Mouse (Mus musculus) liver, embryonic 12.5 days (tissue): ENCODE results near the gene Proser3. TPM values are rescaled to one million over a fixed set of nuclear protein-coding genes. Genes with fewer than 3 reads are reported as not detected.

Experiments
- ATAC-seq: fragments of 200-750 bp; cut with Nextera tagmentation; 2 replicates; pipeline ENCODE4 v1.8.0; 2017; ENCODE audit warnings: moderate number of reproducible peaks, mild to moderate bottlenecking, moderate library complexity
- H3K27ac ChIP-seq: fragments of 300-500 bp; sonication (generic); 2 replicates; pipeline ENCODE4 v1.5.1; 2016; ENCODE audit warnings: mild to moderate bottlenecking
- H3K27me3 ChIP-seq: fragments of 300-500 bp; sonication (generic); replicated peaks from 2 replicates; pipeline ENCODE4 v1.6.1; 2016; ENCODE audit warnings: mild to moderate bottlenecking, moderate library complexity
- H3K36me3 ChIP-seq: fragments of 300-500 bp; sonication (generic); 2 replicates; pipeline ENCODE4 v1.6.1; 2016; ENCODE audit warnings: mild to moderate bottlenecking, moderate library complexity
- H3K4me1 ChIP-seq: fragments of 300-500 bp; sonication (generic); 2 replicates; pipeline ENCODE4 v1.6.1; 2016
- H3K4me2 ChIP-seq: fragments of 300-500 bp; sonication (generic); 2 replicates; pipeline ENCODE4 v1.6.1; 2016; ENCODE audit warnings: mild to moderate bottlenecking, moderate library complexity
- H3K4me3 ChIP-seq: fragments of 300-500 bp; sonication (generic); 2 replicates; pipeline ENCODE4 v1.5.1; 2016; ENCODE audit warnings: mild to moderate bottlenecking, moderate library complexity
- H3K9ac ChIP-seq: fragments of 300-500 bp; sonication (generic); 2 replicates; pipeline ENCODE4 v1.6.1; 2016; ENCODE audit warnings: mild to moderate bottlenecking, moderate library complexity
- H3K9me3 ChIP-seq: fragments of 300-500 bp; sonication (generic); replicated peaks from 2 replicates; pipeline ENCODE4 v1.6.1; 2016; ENCODE audit warnings: mild to moderate bottlenecking, moderate library complexity
- WGBS: fragments of 180-500 bp; shearing (Covaris S2); methylation state at CpG from one replicate; pipeline ENCODE4 v1.1.7; 2016; ENCODE audit not compliant: insufficient replicate concordance; 5-methylcytosine and 5-hydroxymethylcytosine counted together
- polyA plus RNA-seq: library from polyadenylated mRNA; unstranded; fragments of >200 nt; fragmentation: Nextera tagmentation; extraction: Ambion mirVana; gene quantifications from 2 replicates; pipeline ENCODE4 v1.2.1, GENCODE M21; 2016

The Proser3 gene
- polyA plus RNA-seq, 1 experiment from 2014 or later, result 5.6 TPM

- no peak overlapping the region for H3K27ac ChIP-seq
- peaks cover 43% of the 10 kb centered on the region for H3K36me3 ChIP-seq
- H3K9ac ChIP-seq, result no peak overlapping the region
- H3K4me2 ChIP-seq, result no peak overlapping the region
- peaks cover 54% of the 10 kb centered on the region for H3K4me1 ChIP-seq
- H3K27me3 ChIP-seq, result no peaks in the 10 kb centered on the region
- ATAC-seq, result no peak
- 88% methylated on average over 18 of the region's 18 CpGs for WGBS
- H3K9me3 ChIP-seq, result no peaks in the 10 kb centered on the region
- no peak overlapping the region for H3K4me3 ChIP-seq
Observed at GRCm38 (mm10) chr7:30556894-30557536, 4.9 kb upstream of the Proser3 start.

GRCm38 (mm10) chr7:30553810-30554584 lies 1.9 kb upstream of the Proser3 start:
- Histone ChIP-seq H3K9me3 (no peaks in the 10 kb centered on the region), H3K27ac (0 out of 2 replicates have a peak overlapping the region, but pooled peaks have one; percentile 94), H3K9ac (peak overlapping the region; percentile 91), H3K4me1 (peaks cover 49% of the 10 kb centered on the region), H3K36me3 (peaks cover 44% of the 10 kb centered on the region), H3K4me2 (peak overlapping the region; percentile 99), H3K27me3 (no peaks in the 10 kb centered on the region), H3K4me3 (peak overlapping the region; percentile 72)
- ATAC-seq, result no peak
- 86% methylated on average over 22 of the region's 22 CpGs for WGBS

- Histone ChIP-seq H3K9ac (peak overlapping the region; percentile 91), H3K4me2 (peak overlapping the region; percentile 99), H3K36me3 (peaks cover 50% of the 10 kb centered on the region), H3K9me3 (no peaks in the 10 kb centered on the region), H3K4me3 (peak overlapping the region; percentile 72), H3K4me1 (peaks cover 40% of the 10 kb centered on the region), H3K27me3 (no peaks in the 10 kb centered on the region), H3K27ac (peak overlapping the region; percentile 94)
- 7% methylated on average over 23 of the region's 23 CpGs for WGBS
- no peak for ATAC-seq
Observed at GRCm38 (mm10) chr7:30553021-30553589, 1.0 kb upstream of the Proser3 start.

GRCm38 (mm10) chr7:30551445-30552101 lies 526 bp downstream of the Proser3 start:
- H3K36me3 ChIP-seq, result peaks cover 42% of the 10 kb centered on the region
- no peaks in the 10 kb centered on the region for H3K27me3 ChIP-seq
- H3K9me3 ChIP-seq, result no peaks in the 10 kb centered on the region
- peaks cover 30% of the 10 kb centered on the region for H3K4me1 ChIP-seq
- peak overlapping the region; percentile 92 for H3K27ac ChIP-seq
- peak overlapping the region; percentile 72 for H3K4me3 ChIP-seq
- peak overlapping the region; percentile 99 for H3K4me2 ChIP-seq
- peak overlapping the region; percentile 76 for H3K9ac ChIP-seq
- ATAC-seq, result peak; percentile 49
- under 1% methylated on average over 10 of the region's 10 CpGs for WGBS

- peaks cover 30% of the 10 kb centered on the region for H3K4me1 ChIP-seq
- H3K27me3 ChIP-seq, result no peaks in the 10 kb centered on the region
- no peak overlapping the region for H3K4me3 ChIP-seq
- H3K4me2 ChIP-seq, result 0 out of 2 replicates have a peak overlapping the region, but pooled peaks have one; percentile 99
- H3K27ac ChIP-seq, result no peak overlapping the region
- peaks cover 42% of the 10 kb centered on the region for H3K36me3 ChIP-seq
- no peak for ATAC-seq
- WGBS, result 95% methylated on average over 1 of the region's 1 CpGs
- no peak overlapping the region for H3K9ac ChIP-seq
- no peaks in the 10 kb centered on the region for H3K9me3 ChIP-seq
Observed at GRCm38 (mm10) chr7:30550603-30551002, 1.5 kb downstream of the Proser3 start.

GRCm38 (mm10) chr7:30549880-30550279 lies 2.2 kb downstream of the Proser3 start:
- H3K27me3 ChIP-seq, result no peaks in the 10 kb centered on the region
- no peak overlapping the region for H3K9ac ChIP-seq
- H3K36me3 ChIP-seq, result peaks cover 39% of the 10 kb centered on the region
- H3K9me3 ChIP-seq, result no peaks in the 10 kb centered on the region
- H3K4me3 ChIP-seq, result no peak overlapping the region
- H3K4me1 ChIP-seq, result peaks cover 31% of the 10 kb centered on the region
- WGBS, result 78% methylated on average over 2 of the region's 2 CpGs
- no peak for ATAC-seq
- H3K4me2 ChIP-seq, result no peak overlapping the region
- H3K27ac ChIP-seq, result no peak overlapping the region

GRCm38 (mm10) chr7:30544327-30544726 lies 7.8 kb downstream of the Proser3 start:
- Histone ChIP-seq H3K27me3 (no peaks in the 10 kb centered on the region), H3K4me3 (no peak overlapping the region), H3K4me1 (peaks cover 11% of the 10 kb centered on the region), H3K27ac (0 out of 2 replicates have a peak overlapping the region, but pooled peaks have one; percentile 7), H3K9ac (no peak overlapping the region), H3K4me2 (no peak overlapping the region), H3K36me3 (peaks cover 63% of the 10 kb centered on the region), H3K9me3 (no peaks in the 10 kb centered on the region)
- 46% methylated on average over 2 of the region's 2 CpGs for WGBS
- ATAC-seq, result no peak; the same call in 1 of the 2 replicates

GRCm38 (mm10) chr7:30540572-30540971 lies 11.5 kb downstream of the Proser3 start:
- H3K4me3 ChIP-seq, result no peak overlapping the region
- H3K4me1 ChIP-seq, result peaks cover 17% of the 10 kb centered on the region
- WGBS, result 83% methylated on average over 7 of the region's 7 CpGs
- ATAC-seq, result no peak
- H3K27me3 ChIP-seq, result no peaks in the 10 kb centered on the region
- peaks cover 43% of the 10 kb centered on the region for H3K36me3 ChIP-seq
- no peak overlapping the region for H3K9ac ChIP-seq
- H3K4me2 ChIP-seq, result no peak overlapping the region
- H3K9me3 ChIP-seq, result no peaks in the 10 kb centered on the region
- H3K27ac ChIP-seq, result no peak overlapping the region

- H3K27ac ChIP-seq, result peak within 1 kb of the TSS; percentile 83
- WGBS, result 4% methylated on average over 82 of the region's 84 CpGs
- peaks cover 40% of the 10 kb centered on the region for H3K36me3 ChIP-seq
- H3K4me3 ChIP-seq, result peak within 1 kb of the TSS; percentile 77
- H3K4me2 ChIP-seq, result peak within 1 kb of the TSS; percentile 99
- H3K27me3 ChIP-seq, result no peaks in the 10 kb centered on the region
- peaks cover 43% of the 10 kb centered on the region for H3K4me1 ChIP-seq
- no peaks in the 10 kb centered on the region for H3K9me3 ChIP-seq
- ATAC-seq, result peak; percentile 93
- H3K9ac ChIP-seq, result peak within 1 kb of the TSS; percentile 83
Observed at GRCm38 (mm10) chr7:30534633-30535577, 17.2 kb downstream of the Proser3 start, which contains the start of gene Arhgap33. Arhgap33 (minus strand) TSS chr7:30535060.

- WGBS, result 12% methylated on average over 25 of the region's 26 CpGs
- Histone ChIP-seq H3K4me2 (peak overlapping the region; percentile 99), H3K9me3 (no peaks in the 10 kb centered on the region), H3K9ac (peak overlapping the region; percentile 83), H3K27ac (peak overlapping the region; percentile 83), H3K4me3 (peak overlapping the region; percentile 77), H3K27me3 (no peaks in the 10 kb centered on the region), H3K4me1 (peaks cover 43% of the 10 kb centered on the region), H3K36me3 (peaks cover 40% of the 10 kb centered on the region)
- peak; percentile 1; the same call in 1 of the 2 replicates for ATAC-seq
Observed at GRCm38 (mm10) chr7:30533941-30534632, 18.0 kb downstream of the Proser3 start.
